Mouse (Mus musculus) lung, postnatal 10 days (tissue): ENCODE data around the gene Dok3.
A peak's percentile ranks its signal among the peaks of the same experiment; 100 is the strongest.

Source experiments
- DNase-seq: peaks from one replicate; pipeline ENCODE4 v3.0.0; 2021

Gene Dok3

GRCm38 (mm10) chr13:55536194-55537175 lies 7.4 kb upstream of the Dok3 start, which contains the start of gene Ddx41:
Gene Ddx41 (minus strand): TSS chr13:55536658.
- DNase-seq = peak; percentile 99

- no peak for DNase-seq
These were observed 6.7 kb upstream of the Dok3 start for GRCm38 (mm10) chr13:55535796-55536193.

DNA sequence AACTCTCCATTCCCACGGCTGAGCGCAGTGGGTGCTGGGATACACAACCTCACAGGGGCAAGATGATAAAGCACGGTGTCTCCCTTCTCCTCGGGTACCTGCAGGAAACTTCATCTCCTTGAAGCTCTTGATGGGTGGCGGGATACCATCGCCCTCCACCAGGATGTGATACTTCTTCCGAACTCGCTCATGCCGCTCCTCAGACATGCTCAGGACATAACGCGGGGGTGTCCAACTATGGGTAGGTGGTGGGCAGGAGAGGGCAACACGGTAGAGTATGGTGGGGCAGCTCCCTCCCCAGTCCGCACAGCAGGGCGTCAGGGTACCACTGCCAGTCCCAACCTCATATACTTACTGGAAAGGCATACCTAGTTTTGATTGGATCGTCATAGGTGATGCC lies 6.1 kb upstream of the Dok3 start:
- DNase-seq = no peak

DNA sequence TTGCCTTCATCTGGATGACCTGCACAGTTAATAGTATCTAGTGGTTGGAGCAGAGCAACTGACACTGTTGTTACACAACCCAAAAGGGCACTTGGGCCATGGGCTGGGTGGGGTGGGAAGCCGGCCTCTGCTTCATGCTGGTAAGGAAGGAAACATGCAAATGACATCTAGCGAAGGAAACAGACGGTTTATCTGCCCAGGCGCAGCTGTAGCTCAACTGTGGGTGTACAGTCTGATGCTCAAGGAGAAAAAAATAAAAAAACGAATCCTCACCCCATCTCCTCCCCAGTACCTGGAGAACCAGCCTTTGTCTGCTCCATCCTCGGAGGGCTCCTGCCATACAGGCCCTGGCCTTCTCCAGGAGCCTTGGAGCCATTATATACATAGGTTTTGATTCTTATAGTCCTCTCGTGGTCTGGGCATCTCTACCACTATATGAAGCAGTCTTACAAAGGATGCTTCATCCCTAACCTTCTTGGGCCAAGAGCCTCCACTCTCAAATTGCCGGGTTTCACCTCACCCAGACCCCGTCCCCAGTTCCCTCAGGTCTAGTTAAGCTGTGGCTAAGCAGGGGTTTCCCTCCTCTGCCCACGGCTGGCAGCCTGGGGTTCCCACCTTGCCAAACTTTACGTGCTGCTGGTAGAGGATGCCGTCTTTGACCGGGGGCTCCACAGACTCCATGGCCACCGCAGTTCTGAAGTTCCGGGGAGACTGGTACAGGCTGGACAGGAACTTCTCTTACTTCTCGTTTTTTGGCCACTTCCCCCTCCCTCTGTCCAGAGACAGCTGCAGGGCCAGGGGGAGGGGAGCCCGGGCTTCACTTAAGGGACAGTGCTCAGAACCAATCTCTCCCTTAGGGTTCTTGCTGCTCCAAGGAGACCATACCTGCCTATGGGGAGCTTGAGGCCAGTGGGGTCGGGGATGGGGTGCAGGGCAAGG lies 993 bp downstream of the Dok3 start:
- no peak for DNase-seq

- DNase-seq = no peak
These were observed 1.9 kb downstream of the Dok3 start for GRCm38 (mm10) chr13:55527212-55527611.

DNA sequence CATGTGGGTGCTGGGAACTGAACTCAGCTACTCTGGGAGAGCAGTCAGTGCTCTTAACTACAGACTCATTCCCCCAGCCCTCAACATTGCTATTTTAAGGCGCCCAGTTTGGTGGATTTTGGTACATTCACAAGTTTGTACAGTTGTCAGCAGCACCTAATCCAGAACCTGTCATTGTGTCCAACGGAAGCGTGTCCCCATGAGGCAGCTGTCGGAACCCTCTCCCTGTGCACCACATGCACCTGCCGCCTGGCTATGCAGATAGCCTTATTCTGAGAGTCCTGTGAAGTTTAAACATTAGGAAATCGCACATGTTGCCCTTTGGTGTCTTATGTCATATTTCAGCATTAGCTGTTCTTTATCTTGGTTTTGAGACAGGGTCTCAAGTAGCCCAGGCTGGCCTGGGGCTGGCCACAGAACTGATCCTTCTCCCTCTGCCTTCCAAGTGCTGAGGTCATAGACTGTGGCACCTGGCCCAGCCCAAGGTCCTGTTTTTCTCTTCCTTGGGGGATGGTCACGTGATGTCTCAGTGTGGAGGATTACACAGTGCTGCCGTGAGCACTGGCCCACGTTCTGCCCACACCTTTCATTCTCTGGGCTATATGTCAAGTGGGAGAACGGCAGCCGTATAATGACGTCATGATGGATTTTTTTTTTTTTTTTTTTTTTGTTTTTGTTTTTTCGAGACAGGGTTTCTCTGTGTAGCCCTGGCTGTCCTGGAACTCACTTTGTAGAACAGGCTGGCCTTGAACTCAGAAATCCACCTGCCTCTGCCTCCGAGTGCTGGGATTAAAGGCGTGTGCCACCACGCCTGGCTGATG lies 3.2 kb downstream of the Dok3 start:
- no peak for DNase-seq

DNA sequence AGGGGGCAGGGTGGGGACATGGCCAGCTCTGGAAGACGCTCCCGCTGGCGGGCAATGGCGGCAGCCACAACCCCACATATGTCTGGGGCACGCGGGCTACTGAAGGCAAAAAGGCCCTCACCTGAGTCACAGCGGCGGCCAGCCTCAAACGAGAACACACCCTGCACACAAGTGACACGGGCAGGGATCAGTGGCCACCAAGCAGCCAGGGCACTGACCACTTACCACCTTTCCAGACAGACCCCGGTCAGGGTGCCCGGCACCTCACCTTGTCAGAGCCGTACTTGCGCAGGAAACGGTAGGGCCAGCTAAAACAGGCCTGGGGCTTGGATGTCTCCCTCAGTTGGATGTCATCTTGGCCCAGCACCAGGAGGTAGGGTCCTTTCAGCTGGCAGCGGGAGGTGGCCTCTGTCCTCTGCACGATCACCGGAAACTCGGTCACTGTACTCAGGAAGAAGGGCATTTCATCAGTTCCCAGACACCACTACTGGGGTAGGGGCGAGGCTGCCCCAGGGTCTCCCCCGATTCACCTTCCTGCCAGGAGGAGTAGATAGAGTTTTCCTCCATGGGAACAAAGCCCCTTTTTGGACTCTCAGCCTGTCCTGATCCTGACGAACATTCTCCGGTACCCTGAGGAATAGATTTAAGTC lies 5.0 kb downstream of the Dok3 start:
- no peak for DNase-seq

DNA sequence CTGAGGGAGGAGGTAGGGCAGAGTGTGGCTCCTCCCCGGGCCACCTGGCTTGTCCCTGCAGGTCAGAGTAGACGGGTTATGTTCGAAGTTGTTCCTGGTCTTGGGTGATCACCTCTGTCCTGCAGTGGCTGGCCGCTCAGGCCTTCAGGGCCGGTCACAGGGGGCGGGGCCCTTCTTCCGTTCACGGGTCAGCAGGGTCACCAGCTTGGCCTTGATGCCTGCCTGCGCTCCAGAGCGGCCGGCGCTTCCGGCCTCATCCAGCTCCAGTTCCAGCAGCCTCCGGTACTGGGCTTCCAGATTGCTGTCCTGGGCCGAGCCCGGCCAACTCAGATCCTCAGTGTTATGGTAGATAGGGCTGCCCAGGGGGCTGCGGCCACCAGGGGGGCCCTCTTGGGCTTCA lies 5.8 kb downstream of the Dok3 start:
- DNase-seq = peak; percentile 62

DNA sequence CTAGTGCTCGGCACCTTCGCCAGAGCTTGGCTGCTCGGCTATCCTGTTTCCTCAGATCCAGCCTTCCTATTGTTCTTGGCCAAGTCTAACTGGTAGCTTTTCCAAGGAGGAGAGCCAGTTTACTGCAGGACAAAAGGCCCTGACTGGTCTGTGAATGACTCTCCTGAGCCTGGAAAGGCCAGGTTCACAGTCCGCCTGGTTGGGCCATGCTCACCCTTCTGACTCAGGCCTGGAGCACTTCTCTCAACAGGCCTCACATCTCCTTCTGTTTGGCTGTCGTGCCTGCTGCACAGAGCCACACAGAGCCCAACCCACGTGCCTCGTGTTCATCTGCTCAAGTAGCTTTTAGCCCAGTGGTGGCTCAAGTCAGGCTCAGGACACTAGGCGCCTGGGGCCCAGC lies 6.4 kb downstream of the Dok3 start:
- no peak for DNase-seq

- no peak for DNase-seq
These were observed 9.5 kb downstream of the Dok3 start for GRCm38 (mm10) chr13:55519606-55520005.

DNA sequence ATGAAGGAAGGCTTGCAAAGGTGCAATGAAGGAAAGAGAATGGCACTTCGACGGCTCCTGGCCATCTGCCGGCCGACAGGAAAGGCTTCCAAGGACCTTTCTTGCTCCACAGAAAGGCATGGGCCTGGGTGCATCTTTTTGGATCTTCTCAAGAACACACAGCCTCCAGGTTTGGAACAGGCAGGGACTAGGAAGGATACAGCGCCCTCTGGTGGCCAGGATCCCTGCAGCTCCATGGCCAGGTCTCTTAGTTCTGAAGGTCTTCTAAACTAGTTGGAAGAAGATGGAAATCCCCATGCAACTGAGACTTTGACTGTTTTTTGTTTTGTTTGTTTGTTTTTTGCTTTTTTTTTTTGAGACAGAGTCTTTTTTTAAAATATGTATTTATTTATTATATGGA lies 12.1 kb downstream of the Dok3 start:
- peak; percentile 91 for DNase-seq

GRCm38 (mm10) chr13:55513828-55514227 lies 15.3 kb downstream of the Dok3 start:
- DNase-seq = no peak

- peak; percentile 93 for DNase-seq
These were observed 15.9 kb downstream of the Dok3 start, which contains the start of gene Pdlim7 for GRCm38 (mm10) chr13:55513111-55513748. Gene Pdlim7 (minus strand): TSS chr13:55513676.

- DNase-seq = peak; percentile 76
These were observed 16.6 kb downstream of the Dok3 start for GRCm38 (mm10) chr13:55512379-55513031.

GRCm38 (mm10) chr13:55511492-55511861 lies 17.6 kb downstream of the Dok3 start:
- no peak for DNase-seq

DNA sequence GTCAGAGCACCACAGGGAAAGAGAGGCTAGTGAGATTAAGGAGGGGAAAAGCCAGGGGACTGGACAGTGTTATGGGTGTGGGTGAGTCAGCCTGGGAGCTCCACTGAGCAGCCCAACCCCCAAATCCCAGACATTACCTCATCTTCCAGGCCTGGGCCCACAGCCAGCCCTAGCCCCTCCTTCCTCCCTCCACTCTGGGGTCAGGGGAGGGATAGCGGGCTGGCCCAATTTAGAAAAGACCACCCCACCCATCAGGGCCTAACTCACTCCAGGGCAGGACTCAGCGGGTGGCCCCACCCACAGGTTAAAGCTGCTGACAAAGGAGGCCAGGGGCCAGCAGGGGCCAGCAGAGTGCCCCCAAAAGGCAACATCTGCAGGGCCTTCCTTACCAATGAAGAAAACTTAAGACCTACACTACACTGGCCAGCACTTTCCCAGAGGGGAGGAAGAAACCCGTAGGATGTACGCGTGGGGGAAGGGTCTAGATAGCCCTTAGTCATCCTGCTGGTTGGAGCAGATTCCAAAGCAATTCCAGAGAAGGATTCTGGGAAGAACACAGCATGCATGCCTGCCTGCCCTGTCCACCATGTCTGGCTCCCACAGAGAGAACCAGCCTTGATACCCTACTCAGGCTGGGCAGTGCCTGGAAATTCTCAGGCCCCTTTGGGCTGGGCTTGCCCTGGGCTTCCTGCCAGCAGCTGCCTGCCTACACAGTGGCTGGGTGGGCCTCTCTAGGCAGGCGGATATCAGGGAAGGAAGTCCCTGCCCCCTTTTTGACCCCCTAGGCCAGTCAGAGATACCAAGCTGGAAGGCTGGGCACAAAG lies 18.2 kb downstream of the Dok3 start:
- peak; percentile 96 for DNase-seq

DNA sequence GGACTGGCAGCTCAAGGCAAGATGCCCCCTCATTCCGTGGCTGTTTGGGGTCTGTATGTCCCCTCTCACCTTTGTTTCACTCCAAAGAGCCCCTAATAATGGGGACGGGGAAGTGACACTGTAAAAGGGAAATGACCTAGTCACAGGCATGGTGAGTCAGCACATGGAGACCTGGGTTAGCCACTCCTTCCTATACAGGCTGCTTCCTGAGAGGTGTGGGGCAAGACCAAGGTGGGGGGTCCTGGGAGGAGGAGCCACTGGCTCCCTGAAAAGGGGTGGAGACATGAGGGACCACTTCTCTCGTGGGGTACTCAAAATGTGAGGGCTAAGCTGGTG lies 18.8 kb downstream of the Dok3 start:
- DNase-seq = no peak

DNA sequence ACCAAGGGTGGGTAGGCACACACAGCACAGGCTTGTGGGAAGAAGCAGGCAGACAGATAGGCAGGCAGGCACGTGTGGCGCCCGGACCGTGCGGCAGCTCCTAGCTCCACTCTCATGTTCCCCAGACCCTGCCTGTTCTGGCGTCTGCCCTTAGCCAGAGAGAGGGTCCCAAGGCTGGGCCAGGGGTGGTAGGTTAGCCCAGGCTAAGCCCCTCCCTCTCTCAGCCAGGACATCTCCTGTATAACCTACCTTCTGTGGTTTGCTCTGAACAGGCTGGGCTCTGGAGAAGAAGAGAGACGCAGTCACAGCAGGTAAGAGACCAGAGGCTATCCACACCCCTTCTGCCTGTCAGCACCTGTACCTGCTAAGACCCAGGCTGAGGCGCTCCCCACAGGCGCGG lies 20.6 kb downstream of the Dok3 start:
- no peak for DNase-seq

DNA sequence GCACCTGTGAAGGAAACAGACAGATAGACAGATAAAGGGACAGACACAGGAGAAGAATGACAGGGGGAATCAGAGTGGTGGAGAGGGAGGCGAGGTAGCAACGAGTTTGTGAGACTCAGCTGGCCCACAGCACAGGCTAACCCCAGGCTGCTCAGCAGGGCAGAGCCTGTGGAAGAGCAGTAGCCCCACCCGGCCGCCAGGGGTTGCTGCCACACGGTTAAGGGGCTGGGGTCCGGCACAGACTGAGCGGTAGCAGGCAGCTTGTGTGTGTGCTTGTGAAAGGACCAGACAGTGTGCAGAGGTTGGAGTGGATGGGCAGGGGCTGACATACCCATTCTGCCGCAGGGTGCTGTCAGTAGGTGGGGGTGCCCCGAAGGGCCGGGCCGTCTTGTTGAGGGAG lies 21.2 kb downstream of the Dok3 start:
- no peak for DNase-seq

GRCm38 (mm10) chr13:55506697-55507096 lies 22.4 kb downstream of the Dok3 start:
- DNase-seq = peak; percentile 41
